Mouse (Mus musculus): ENCODE measurements at regions not wholly inside any gene's neighbourhood (a gene's known extent, or its start where the extent isn't known, plus 50 kb on each side); places are given as distances from the start of the nearest gene placed in this dataset.
"Not testable (repeated sequence)": the region's sequence is repeated elsewhere in the genome, so short reads cannot be mapped to it uniquely, and the experiment has no call there.

DNA sequence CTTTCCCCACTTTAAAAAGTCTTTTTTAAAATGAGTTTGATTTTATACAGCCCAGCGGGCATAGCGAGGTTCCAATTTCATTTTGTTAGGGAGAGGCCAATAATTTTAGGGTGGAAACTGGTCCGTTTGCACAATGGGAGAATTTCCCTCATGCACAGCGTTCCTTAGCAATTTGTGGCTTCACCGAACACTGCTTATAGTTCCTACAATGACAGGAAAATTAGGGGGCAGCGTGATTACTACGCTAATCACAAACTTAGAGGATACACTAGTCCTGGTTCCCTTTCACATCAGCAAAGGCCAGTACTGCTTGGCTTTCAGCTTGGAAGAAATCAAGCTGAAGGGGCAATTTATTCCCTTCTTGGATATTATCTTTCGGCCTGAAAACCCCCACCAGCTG is 745.1 kb upstream of the Gm19410 start:
- DNase-seq (ENCODE audit: low spot score): no peak

DNA sequence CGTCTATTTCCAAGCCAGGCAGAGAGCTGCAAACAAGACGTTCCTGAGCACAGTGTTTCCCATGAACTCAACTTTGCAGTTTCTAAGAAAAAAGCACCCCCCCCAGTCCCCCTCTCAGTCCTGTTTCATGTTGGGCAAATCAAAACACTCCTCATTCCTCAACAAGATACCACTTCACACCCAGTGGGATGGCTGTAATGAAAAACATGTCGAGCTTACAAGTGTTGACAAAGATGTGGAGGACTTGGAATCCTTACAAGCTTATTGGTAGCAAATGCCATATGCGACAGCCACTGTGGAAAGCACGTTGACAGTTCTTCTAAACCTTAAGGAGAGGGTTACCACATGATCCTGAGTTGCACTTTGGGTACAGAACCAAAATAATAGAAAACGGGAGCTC is 742.9 kb upstream of the Gm19410 start:
- DNase-seq (ENCODE audit: low spot score): no peak

DNA sequence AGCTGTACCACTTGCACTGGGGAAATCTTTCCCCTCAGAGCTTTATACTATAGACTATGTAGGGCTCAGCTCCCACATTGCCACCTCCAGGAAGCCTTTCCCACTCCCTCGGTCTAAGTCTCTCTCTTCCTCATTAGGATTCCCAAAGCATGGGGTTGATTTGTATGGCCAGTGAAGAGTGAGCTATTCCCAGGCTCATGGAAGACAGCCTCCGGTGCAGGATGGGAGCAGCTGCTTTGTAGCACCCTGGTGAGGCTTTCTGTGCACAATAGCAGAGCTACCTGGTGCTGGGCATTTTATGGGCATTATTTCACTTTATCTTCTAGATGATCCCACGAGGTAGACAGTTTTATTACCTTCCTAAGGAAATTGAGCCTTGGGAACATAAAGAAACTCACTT is 717.8 kb upstream of the Gm19410 start:
- DNase-seq (ENCODE audit: low spot score): no peak

DNA sequence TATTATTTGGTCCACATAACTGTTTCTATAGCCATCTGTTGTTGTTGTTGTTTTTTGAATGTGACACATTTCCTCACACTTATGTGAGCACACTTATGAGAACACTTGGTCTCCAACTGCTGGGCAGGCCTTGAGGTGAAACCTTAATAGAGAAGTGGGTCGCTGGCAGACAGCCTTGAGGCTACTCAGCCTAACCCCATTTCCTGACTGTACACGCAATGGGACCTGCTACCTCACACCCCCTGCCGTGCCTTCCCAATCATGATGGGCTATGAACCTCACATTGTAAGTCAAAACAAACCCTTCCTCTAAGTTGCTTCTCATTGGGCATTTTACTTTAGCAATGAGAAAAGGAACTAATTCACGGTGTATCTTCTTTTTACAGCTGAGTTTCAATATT is 712.1 kb upstream of the Gm19410 start:
- DNase-seq (ENCODE audit: low spot score): no peak

GRCm38 (mm10) chr8:35061048-35061447 is 704.5 kb upstream of the Gm19410 start:
- DNase-seq (ENCODE audit: low spot score): no peak

DNA sequence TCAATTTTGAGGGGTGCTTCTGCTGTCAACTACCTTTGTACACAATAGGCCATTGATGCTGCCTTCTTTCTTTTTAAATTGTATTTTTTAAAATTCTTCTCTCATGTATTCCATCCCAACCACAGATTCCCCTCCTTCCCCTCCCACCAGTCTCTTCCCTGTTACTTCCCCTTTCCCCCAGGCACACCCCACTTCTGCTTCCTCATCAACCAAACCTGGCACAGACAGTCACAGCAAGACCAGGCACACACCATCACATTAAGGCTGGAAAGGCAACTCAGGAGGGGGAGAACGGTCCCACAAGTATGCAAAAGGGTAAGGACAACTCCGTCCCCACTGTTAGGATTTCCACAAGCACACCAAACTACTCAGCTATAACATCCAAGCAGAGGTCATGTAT is 697.4 kb upstream of the Gm19410 start:
- DNase-seq (ENCODE audit: low spot score): no peak

DNA sequence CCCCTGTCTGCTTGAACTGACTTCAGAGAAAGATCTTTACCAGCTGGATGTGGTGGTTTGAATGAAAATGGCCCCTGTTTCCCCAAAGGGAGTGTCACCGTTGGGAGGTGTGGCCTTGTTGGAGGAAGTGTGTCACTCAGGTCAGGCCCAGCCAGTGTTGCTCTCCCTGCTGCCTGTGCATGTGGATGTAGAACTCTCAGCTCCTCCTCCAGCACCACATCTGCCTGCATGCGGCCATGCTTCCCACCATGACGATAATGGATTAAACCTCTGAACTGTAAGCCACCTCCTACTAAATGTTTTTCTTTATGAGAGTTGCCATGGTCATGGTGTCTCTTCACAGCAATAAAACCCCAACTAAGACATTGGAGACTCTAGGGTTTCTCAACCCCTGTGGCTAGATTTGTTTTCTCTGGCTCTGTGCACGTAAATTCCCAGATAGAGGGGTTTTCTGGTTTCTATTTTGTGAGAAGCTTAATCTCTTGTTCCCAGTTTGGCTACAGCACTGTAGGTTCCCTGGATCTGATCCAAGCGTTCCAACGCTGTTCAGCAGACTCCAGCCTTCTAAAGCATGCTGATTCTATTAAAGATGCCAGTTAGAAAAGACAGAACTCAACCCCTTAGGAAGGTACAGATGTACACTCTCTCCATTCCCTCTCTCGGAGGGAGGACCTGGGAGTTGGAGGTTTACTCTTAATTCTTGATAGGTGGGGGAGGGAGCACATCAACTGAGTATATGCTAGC is 695.2 kb upstream of the Gm19410 start:
- DNase-seq (ENCODE audit: low spot score): no peak

GRCm38 (mm10) chr8:35075971-35076370 is 689.6 kb upstream of the Gm19410 start:
- no peak for DNase-seq (ENCODE audit: low spot score)

GRCm38 (mm10) chr8:35083161-35083560 is 682.4 kb upstream of the Gm19410 start:
- DNase-seq (ENCODE audit: low spot score): no peak

- no peak for DNase-seq (ENCODE audit: low spot score)
Observed at GRCm38 (mm10) chr8:35087070-35087469, 678.5 kb upstream of the Gm19410 start.

- DNase-seq (ENCODE audit: low spot score): no peak
Observed at GRCm38 (mm10) chr8:35088380-35089244, 677.0 kb upstream of the Gm19410 start.

- DNase-seq (ENCODE audit: low spot score): no peak
Observed at GRCm38 (mm10) chr8:35089519-35089918, 676.1 kb upstream of the Gm19410 start.

DNA sequence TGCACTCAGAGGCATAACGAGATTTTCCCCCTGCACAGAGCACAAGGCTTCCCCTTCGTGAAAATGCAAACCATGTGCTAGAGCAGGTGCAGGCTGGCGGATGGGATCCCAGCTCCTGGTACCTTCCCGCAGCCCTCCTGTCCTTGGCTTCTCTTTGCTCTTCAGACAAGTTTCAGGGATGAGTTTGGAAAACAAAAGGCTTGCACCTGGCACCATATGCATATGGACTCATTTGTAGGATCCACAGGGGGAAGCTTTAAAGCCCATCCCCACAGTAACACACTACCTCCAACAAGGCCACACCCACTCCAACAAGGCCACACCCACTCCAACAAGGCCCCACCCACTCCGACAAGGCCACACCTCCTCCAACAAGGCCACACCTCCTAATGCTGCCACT is 663.9 kb upstream of the Gm19410 start:
- no peak for DNase-seq (ENCODE audit: low spot score)

DNA sequence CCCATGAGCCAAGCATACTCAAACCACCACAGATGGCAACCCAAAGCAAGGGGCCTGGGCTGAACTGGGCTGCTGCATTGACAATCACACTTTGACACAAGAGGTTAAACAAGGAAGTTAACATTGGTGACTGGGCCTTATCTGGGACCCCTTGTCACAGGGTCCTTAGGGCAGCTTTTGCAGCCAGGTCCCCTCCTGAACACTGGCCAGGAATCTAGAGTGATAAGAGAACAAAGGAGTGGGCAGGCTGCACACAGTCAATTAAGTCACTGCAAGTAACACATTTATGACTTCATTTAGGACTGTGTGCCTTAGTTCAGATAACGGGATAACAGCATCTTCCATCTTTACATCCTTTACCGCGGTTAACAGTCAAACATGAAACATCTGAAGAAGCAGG is 663.5 kb upstream of the Gm19410 start:
- DNase-seq (ENCODE audit: low spot score): not testable (repeated sequence)

GRCm38 (mm10) chr8:35104465-35104876 is 661.1 kb upstream of the Gm19410 start:
- DNase-seq (ENCODE audit: low spot score): not testable (repeated sequence)

DNA sequence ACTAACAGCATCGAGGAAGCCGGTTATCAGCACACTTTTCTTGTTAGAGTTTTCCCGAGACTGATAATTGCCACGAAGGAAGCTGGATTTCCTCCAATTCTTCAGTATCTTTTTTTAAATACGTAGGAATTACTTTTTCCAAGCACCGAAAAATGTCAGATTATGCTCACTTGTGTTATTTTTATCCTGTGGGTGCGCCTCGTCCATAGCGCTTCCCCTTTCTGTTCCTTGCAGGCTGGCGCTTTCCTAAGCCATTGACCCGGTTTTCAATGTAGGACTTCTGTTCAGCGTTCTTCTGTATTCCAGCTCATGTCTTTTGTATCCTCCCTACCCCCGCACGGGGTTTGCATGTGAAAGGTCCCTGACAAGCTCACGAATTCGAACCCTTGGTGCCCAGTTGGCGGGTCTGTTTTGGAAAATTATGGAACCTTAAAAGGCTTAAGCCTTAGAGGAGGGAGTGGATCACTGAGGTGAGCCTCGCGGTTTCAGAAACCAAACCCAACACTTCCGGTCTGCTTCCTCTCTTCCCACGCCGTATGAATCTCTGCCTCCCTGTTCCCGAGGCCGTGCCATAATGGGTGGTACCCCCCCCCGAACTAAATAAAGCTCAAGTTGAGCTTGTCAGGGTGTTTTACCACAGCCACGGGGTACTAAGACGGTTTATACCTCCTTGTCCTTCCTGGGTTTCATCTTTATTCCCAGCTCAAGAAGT is 655.9 kb upstream of the Gm19410 start:
- DNase-seq (ENCODE audit: low spot score): no peak

DNA sequence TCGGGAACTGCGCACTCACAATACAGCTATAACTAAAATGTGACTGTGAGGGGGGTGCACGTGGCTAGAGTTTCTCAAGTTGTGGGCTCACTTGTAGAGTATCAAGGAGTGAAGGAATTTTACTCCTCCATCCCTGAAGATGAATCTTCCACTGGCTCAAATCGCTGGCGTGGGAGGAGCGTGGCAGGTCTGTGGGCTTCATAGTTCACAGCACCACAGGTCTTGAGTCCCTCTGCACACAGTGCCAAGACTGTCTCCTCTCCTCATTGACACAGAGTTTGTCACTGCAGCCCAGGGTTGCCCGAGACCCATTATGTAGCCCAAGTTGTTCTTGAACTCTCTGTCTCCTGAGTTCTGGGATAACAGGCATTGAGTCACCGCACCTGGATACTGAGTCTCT is 655.3 kb upstream of the Gm19410 start:
- no peak for DNase-seq (ENCODE audit: low spot score)

- DNase-seq (ENCODE audit: low spot score): no peak
Observed at GRCm38 (mm10) chr8:35111130-35111529, 654.5 kb upstream of the Gm19410 start.

- DNase-seq (ENCODE audit: low spot score): no peak
Observed at GRCm38 (mm10) chr8:35112591-35113265, 652.9 kb upstream of the Gm19410 start.

- DNase-seq (ENCODE audit: low spot score): no peak
Observed at GRCm38 (mm10) chr8:35114031-35114430, 651.6 kb upstream of the Gm19410 start.

DNA sequence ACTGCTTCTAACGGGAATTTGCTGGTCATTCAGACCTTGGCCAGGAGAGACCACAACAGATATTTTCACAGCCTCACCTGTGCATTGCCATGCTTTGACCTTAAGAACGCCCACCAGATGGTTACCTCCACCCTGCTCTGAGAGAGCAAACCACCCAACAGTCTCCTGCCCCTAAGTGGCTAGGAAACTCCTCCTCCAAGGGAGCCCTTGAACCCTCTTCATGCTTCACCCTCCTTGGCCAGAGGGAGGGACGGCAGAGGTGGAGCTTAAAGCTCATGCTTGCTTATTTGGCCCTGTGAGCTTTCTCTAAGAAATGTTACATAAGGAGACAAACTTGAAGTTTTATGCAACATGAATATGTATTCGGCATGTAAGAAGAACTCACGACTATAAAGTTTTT is 645.0 kb upstream of the Gm19410 start:
- DNase-seq (ENCODE audit: low spot score): no peak

- no peak for DNase-seq (ENCODE audit: low spot score)
Observed at GRCm38 (mm10) chr8:35121084-35121483, 644.5 kb upstream of the Gm19410 start.

Measured in c-Kit-positive CD71-positive TER-119-positive erythroid progenitor cells, embryonic 14.5 days (primary cell).